Mouse (Mus musculus): ENCODE results near the gene Mesp2. TPM values are rescaled to one million over a fixed set of nuclear protein-coding genes. Genes with fewer than 3 reads are reported as not detected.

The Mesp2 gene
- polyA plus RNA-seq, 1 experiment from 2014 or later = 0.17 TPM

DNA sequence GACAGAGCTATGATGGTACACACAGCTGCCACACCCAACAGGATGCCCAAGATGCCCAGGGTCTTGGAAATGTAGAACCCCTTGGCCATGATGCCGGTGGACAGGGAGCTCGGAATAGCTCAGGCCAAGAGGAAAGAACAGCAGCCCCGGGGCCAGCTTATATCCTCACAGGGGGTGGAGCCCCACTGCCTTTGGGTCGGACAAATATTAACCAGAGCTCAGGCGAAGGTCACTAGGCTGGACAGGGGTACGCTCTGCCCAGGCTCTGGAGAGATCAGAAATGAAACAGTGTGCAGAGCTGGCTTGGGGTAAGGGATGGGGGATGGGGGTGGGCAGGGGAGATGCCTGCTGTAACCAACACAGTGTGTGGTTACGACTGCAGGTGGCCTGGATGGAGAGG, 31.6 kb downstream of the Mesp2 start:
- Histone ChIP-seq H3K4me1 (replicated peaks) (peaks cover 21% of the 10 kb centered on the region), H3K9ac (no peak overlapping the region), H3K27me3 (replicated peaks) (peaks cover 5% of the 10 kb centered on the region), H3K36me3 (no peaks in the 10 kb centered on the region), H3K27ac (ENCODE audit: poor library complexity, severe bottlenecking) (no peak overlapping the region), H3K9me3 (replicated peaks) (no peaks in the 10 kb centered on the region), H3K4me3 (no peak overlapping the region), H3K4me2 (no peak overlapping the region)
- 62% methylated on average over 7 of the region's 7 CpGs for WGBS
- ATAC-seq (ENCODE audit: insufficient number of reproducible peaks, low FRiP score) = no peak

DNA sequence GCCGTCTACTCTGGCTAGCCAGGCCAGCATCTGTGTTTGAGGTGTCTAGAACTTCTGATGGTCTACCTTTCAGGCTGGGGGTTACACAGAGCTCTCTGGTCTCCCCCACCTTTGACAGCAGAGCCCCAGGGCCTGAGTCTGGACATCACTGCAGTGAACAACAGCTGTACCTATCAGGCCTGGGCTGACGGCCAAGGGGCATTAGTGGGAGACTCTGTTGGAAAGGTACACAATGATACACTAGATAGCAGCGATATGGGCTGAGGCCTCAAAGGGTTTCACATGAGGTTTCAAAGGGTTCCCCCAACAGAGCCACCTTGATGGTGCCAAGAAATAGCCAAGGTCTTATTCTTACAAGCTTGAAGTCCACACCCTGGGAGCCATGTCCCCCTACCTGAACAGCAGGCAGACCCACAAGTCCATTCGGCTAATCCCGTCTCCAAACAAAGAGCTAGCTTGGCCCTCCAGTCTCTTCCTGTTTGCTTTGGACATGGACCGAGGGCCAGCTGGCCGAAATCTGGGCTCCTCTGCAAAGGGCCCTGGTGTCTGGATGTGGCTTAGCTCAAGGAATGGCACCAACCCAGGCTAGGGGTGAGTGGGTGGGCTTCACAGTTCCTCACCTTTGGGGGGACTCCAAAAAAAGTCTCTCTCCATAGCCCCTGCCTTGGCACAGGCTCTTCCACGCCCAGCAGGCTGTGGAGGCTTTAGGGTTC, 33.7 kb downstream of the Mesp2 start:
- WGBS = 57% methylated on average over 8 of the region's 8 CpGs
- no peak overlapping the region for H3K9ac ChIP-seq
- peak; percentile 22; the same call in 1 of the 2 replicates for ATAC-seq (ENCODE audit: insufficient number of reproducible peaks, low FRiP score)
- H3K36me3 ChIP-seq = no peaks in the 10 kb centered on the region
- peaks cover 8% of the 10 kb centered on the region for H3K27me3 ChIP-seq (replicated peaks)
- no peaks in the 10 kb centered on the region for H3K9me3 ChIP-seq (replicated peaks)
- peaks cover 30% of the 10 kb centered on the region for H3K4me1 ChIP-seq (replicated peaks)
- no peak overlapping the region for H3K27ac ChIP-seq (ENCODE audit: poor library complexity, severe bottlenecking)
- H3K4me2 ChIP-seq = no peak overlapping the region
- no peak overlapping the region for H3K4me3 ChIP-seq

DNA sequence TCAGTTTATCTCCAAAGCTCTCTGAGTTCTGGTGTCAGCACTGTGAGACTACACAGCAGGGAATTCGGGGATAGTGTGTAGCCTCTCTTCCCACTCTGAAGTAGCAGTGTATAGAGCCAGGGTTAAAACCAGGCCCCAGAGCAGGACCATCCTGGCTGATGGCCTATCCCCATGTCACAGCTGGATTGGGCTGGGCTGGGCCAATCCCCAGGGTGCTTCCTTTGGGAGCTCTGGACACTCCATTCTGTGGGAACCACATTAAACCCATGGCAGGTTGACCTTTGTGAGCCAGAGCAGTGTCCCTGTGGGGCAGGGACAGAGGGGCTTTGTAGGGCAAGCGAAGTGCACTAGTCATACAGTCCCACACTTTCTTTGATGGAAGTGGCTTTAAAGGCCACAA, 35.8 kb downstream of the Mesp2 start:
- Histone ChIP-seq H3K4me2 (no peak overlapping the region), H3K9me3 (replicated peaks) (no peaks in the 10 kb centered on the region), H3K36me3 (no peaks in the 10 kb centered on the region), H3K4me1 (replicated peaks) (peaks cover 30% of the 10 kb centered on the region), H3K9ac (no peak overlapping the region), H3K4me3 (no peak overlapping the region), H3K27me3 (replicated peaks) (peaks cover 8% of the 10 kb centered on the region), H3K27ac (ENCODE audit: poor library complexity, severe bottlenecking) (no peak overlapping the region)
- 69% methylated on average over 2 of the region's 2 CpGs for WGBS
- ATAC-seq (ENCODE audit: insufficient number of reproducible peaks, low FRiP score) = no peak

DNA sequence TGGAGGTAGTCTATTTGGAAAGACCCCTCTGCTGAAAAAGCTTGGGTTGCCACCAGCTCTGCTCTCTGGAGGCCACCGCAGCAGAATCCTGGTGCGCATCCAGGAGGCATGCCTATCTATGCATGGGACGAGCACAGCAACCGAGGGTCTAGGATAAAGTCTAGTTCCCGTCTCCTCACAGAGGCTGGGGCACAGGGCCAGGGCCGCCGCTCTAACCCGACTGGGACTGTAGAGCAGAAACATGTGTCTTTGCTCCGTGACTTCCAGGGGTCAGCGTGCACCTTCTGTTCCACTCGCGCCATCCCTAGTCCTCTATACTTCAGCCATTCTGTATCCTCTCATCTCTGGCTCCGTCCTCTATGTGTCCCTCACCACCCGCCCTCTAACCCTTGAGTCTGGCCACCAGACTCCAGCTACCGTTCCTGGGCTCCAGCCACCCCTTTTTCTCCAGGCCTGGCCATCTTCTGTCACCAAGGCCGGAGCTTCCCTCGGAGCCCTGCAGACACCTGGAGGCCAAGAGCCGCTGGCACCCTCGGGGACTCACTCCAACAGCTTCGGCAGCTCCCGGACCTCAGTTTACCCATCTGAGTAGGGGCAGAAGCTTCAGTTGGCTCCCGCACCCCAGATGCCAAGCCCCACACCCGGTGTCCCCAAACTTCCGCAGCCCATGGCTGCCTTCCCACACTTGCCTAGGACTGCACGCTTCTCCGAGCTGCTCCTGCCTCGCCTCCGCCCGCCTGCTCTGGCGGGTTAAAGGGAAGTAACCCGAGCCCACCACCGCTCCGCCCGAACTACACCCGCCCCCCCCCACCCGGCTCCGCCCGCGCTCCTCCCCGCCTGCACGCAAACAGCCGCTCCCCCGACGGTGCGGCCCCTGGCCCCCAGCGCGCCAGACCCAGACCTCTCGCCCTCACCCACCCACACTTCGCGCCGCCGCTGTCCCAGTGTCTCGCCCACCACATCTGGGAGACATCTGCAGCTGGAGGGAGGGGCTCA, 37.2 kb downstream of the Mesp2 start:
- H3K4me3 ChIP-seq = peak overlapping the region; percentile 51
- ATAC-seq (ENCODE audit: insufficient number of reproducible peaks, low FRiP score) = peak; percentile 73
- H3K27ac ChIP-seq (ENCODE audit: poor library complexity, severe bottlenecking) = no peak overlapping the region
- H3K9me3 ChIP-seq (replicated peaks) = no peaks in the 10 kb centered on the region
- peaks cover 26% of the 10 kb centered on the region for H3K4me1 ChIP-seq (replicated peaks)
- H3K27me3 ChIP-seq (replicated peaks) = peaks cover 8% of the 10 kb centered on the region
- peak overlapping the region; percentile 74 for H3K9ac ChIP-seq
- no peaks in the 10 kb centered on the region for H3K36me3 ChIP-seq
- H3K4me2 ChIP-seq = peak overlapping the region; percentile 84
- WGBS = 6% methylated on average over 53 of the region's 53 CpGs

DNA sequence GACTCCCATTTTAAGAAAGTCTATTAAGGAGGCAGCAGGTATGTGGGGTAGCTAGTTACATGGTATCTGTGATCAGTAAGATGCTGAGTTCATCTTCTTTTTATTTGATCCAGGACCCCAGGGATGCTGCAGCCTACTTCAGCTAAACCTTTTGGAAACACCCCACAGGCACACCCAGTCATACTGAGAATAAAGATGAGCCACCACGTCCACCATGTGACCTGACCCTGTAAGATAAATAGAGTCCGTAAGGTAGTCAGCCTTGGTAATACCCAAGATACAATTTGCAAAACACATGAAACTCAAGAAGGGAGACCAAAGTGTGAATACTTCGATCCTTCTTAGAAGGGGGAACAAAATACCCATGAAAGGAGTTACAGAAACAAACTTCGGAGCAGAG, 45.8 kb downstream of the Mesp2 start:
- no peak for ATAC-seq (ENCODE audit: insufficient number of reproducible peaks, low FRiP score)
- WGBS = 83% methylated on average over 4 of the region's 4 CpGs
- no peak overlapping the region for H3K27ac ChIP-seq (ENCODE audit: poor library complexity, severe bottlenecking)

DNA sequence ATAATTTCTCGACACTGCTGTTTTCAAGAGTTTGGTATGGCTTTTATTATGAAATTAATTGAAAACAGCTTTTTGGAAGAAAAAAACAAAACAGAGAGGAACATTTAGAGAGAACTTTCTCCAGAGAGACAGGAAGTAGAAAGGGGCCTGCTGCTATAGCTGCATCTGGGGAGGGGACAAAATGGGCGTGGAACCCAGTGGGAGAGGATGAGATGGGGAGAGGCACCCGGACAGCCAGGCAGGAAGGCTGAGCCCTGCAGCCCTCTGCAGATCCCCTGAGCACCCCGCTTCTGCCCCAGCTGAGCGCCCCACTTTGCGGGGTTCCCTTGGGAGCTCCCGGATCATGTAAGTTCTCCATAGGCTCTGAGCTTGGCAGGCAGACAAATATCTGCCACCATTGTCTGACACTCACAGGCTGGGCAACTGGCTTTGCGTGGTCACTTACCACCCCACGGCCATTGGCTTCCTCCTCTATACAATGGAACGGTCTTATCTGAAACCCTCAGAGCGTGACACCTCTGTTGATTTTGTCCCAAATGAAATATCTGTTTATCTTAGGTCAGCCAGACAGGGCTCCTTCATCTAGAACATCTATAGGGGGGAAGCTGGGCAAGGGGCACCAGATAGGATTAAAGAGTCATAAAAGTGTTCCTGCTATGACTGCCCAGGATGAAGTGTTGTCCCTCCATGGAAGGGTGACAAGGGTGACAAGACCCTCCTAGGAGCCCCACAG, 47.8 kb downstream of the Mesp2 start:
- H3K27me3 ChIP-seq (replicated peaks) = no peaks in the 10 kb centered on the region
- ATAC-seq (ENCODE audit: insufficient number of reproducible peaks, low FRiP score) = no peak
- H3K9me3 ChIP-seq (replicated peaks) = no peaks in the 10 kb centered on the region
- H3K9ac ChIP-seq = no peak overlapping the region
- 50% methylated on average over 11 of the region's 11 CpGs for WGBS
- no peaks in the 10 kb centered on the region for H3K36me3 ChIP-seq
- H3K27ac ChIP-seq (ENCODE audit: poor library complexity, severe bottlenecking) = no peak overlapping the region
- H3K4me3 ChIP-seq = no peak overlapping the region
- peaks cover 19% of the 10 kb centered on the region for H3K4me1 ChIP-seq (replicated peaks)
- H3K4me2 ChIP-seq = no peak overlapping the region

More for the DNA sequence above, 45.8 kb downstream of the Mesp2 start:
- no peak overlapping the region for H3K4me2 ChIP-seq
- no peaks in the 10 kb centered on the region for H3K9me3 ChIP-seq (replicated peaks)
- H3K9ac ChIP-seq = no peak overlapping the region
- H3K27me3 ChIP-seq (replicated peaks) = no peaks in the 10 kb centered on the region
- H3K4me1 ChIP-seq (replicated peaks) = peaks cover 19% of the 10 kb centered on the region
- no peak overlapping the region for H3K4me3 ChIP-seq
- no peaks in the 10 kb centered on the region for H3K36me3 ChIP-seq

DNA sequence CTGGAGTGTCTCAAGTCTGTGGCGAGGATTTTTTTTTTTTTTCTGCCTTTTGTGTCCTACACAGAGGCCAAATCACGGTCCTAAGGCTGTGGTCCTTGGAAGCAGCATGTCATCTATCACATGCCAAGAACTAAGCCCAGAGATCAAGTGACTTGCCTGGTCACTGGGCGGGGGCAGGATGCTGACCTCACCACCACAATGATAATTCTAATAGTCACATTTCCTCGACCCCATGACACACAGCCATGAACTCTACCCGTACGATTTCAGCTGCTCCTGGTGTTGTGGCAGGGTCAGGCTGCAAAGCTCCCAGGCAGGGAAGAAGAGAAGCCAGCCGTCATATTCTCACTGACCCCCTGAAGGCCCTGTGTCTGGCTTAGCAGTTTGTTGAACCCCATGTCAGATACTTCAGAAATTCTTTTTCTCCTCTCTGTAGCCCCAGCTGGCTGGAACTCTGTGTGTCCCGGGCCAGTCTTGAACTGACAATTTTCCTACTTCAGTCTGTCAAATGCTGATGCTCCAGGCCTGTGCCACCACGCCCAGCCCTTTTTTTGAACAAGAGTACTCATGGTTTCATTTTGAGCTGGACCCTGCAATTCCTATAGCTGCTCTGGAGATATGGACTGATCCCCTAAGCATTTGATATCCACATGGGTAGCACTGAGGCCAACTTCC, 48.6 kb downstream of the Mesp2 start:
- peak; percentile 23; the same call in 1 of the 2 replicates for ATAC-seq (ENCODE audit: insufficient number of reproducible peaks, low FRiP score)
- peaks cover 19% of the 10 kb centered on the region for H3K4me1 ChIP-seq (replicated peaks)
- H3K36me3 ChIP-seq = no peaks in the 10 kb centered on the region
- H3K4me2 ChIP-seq = no peak overlapping the region
- H3K27me3 ChIP-seq (replicated peaks) = no peaks in the 10 kb centered on the region
- no peak overlapping the region for H3K9ac ChIP-seq
- H3K4me3 ChIP-seq = no peak overlapping the region
- no peak overlapping the region for H3K27ac ChIP-seq (ENCODE audit: poor library complexity, severe bottlenecking)
- 55% methylated on average over 9 of the region's 9 CpGs for WGBS
- no peaks in the 10 kb centered on the region for H3K9me3 ChIP-seq (replicated peaks)

DNA sequence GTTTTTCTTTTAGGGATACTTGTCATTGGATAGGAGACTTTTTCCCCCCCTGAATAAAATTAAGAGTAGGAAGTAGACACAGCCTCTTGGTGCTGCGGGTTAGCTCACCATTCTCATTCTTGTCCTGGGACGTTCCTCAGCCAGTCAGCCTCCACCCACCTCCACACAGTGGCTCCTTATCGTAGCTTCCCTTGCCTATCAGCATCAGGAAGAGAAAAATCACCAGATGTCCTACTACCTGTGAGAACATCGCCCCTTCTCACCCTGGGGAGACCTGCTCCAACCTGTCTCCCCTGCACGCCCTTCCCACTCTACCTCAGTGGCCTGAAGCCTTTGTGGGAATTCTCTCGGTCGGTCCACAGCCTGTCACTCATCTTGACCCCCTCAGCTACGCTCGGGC, 50.3 kb downstream of the Mesp2 start, which contains the start of gene Anpep:
Gene Anpep, minus strand, starts transcription at position 249 of the 400 bp plus-strand sequence.
- H3K4me3 ChIP-seq = no peak within 1 kb of the TSS
- no peak within 1 kb of the TSS for H3K27ac ChIP-seq (ENCODE audit: poor library complexity, severe bottlenecking)
- no peak within 1 kb of the TSS for H3K4me2 ChIP-seq
- no peaks in the 10 kb centered on the region for H3K36me3 ChIP-seq
- H3K4me1 ChIP-seq (replicated peaks) = peaks cover 19% of the 10 kb centered on the region
- H3K9ac ChIP-seq = no peak within 1 kb of the TSS
- 63% methylated on average over 9 of the region's 9 CpGs for WGBS
- no peaks in the 10 kb centered on the region for H3K9me3 ChIP-seq (replicated peaks)
- no peaks in the 10 kb centered on the region for H3K27me3 ChIP-seq (replicated peaks)
- ATAC-seq (ENCODE audit: insufficient number of reproducible peaks, low FRiP score) = no peak

DNA sequence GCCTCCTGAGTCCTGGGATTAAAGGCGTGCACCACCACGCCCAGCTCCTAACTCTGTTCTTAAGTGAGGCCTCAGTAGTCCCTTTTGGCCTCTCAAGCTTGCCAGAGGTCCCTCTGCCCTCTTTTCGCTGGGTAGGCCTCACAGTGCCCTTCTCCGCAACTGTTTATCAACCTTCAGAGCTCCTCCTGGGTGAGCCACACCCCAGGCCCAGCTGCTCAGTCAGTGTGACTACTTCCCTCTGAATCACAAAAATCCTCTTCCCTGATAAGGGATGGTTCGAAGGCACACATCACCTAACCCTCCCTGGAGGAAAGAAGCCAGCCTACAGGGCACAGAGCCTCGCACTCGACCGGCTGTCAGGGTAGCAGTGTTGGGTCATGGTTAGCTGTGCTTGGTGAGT, 51.3 kb downstream of the Mesp2 start:
- 80% methylated on average over 8 of the region's 8 CpGs for WGBS
- no peak for ATAC-seq (ENCODE audit: insufficient number of reproducible peaks, low FRiP score)
- H3K4me3 ChIP-seq = no peak overlapping the region

More for the DNA sequence above, 51.3 kb downstream of the Mesp2 start:
- no peak overlapping the region for H3K9ac ChIP-seq
- H3K27me3 ChIP-seq (replicated peaks) = no peaks in the 10 kb centered on the region
- no peaks in the 10 kb centered on the region for H3K36me3 ChIP-seq
- H3K9me3 ChIP-seq (replicated peaks) = no peaks in the 10 kb centered on the region
- no peak overlapping the region for H3K27ac ChIP-seq (ENCODE audit: poor library complexity, severe bottlenecking)
- H3K4me1 ChIP-seq (replicated peaks) = peaks cover 19% of the 10 kb centered on the region
- no peak overlapping the region for H3K4me2 ChIP-seq
